Mouse (Mus musculus): ENCODE measurements around the gene Ralgapa1.
"Not testable (repeated sequence)": the region's sequence is repeated elsewhere in the genome, so short reads cannot be mapped to it uniquely, and the experiment has no call there.

Ralgapa1 gene

GRCm38 (mm10) chr12:55800144-55800543 lies 20.8 kb downstream of the Ralgapa1 start:
- no peak for DNase-seq (ENCODE audit: low read depth)

- no peak for DNase-seq (ENCODE audit: low read depth)
Measured at GRCm38 (mm10) chr12:55798745-55799144, 22.2 kb downstream of the Ralgapa1 start.

DNA sequence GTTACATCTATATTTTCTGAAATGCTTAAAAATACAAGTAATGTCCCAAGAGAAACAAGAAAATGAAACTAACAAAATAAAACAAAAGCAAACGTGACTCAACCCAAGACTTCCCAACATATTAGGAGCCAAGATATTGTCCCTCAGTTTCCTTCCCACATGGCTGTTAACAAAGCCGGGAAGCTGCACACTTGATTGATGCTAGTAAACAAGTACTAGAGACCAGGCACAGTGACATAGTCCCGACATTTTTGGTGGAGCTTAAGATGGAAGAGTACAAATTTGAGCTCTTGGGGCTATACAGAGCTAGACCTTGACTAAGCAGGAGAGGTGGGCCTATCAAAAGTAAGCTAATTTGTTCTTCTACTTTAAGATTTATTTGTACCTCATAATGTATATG lies 23.9 kb downstream of the Ralgapa1 start:
- DNase-seq (ENCODE audit: low read depth): no peak

GRCm38 (mm10) chr12:55794485-55794884 lies 26.5 kb downstream of the Ralgapa1 start:
- not testable (repeated sequence) for DNase-seq (ENCODE audit: low read depth)

- no peak for DNase-seq (ENCODE audit: low read depth)
Measured at GRCm38 (mm10) chr12:55785252-55785651, 35.7 kb downstream of the Ralgapa1 start.

GRCm38 (mm10) chr12:55782662-55783061 lies 38.3 kb downstream of the Ralgapa1 start:
- DNase-seq (ENCODE audit: low read depth): no peak

GRCm38 (mm10) chr12:55778301-55778700 lies 42.7 kb downstream of the Ralgapa1 start:
- peak; percentile 10 for DNase-seq (ENCODE audit: low read depth)

GRCm38 (mm10) chr12:55777356-55777755 lies 43.6 kb downstream of the Ralgapa1 start:
- no peak for DNase-seq (ENCODE audit: low read depth)

DNA sequence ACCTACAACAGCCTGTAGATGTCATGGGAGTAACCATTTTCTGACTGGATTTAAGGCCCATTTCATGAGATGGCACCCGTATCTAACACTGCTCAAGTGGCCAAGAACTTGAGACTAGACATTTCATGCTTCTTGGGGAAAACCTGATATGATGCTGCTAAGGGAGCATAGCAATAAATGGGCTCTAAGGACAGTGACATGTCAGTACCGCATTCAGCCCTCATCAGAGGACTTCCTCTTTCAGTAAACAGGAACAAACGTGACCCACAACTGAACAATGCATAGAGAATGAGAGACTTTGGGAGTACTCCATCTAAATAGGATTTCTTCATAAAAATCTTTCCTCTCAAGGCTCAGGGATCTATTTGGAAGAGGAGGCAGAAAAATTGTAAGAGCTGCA lies 46.7 kb downstream of the Ralgapa1 start:
- DNase-seq (ENCODE audit: low read depth): no peak

GRCm38 (mm10) chr12:55720319-55720718 lies 100.6 kb downstream of the Ralgapa1 start:
- peak; percentile 14 for DNase-seq (ENCODE audit: low read depth)

DNA sequence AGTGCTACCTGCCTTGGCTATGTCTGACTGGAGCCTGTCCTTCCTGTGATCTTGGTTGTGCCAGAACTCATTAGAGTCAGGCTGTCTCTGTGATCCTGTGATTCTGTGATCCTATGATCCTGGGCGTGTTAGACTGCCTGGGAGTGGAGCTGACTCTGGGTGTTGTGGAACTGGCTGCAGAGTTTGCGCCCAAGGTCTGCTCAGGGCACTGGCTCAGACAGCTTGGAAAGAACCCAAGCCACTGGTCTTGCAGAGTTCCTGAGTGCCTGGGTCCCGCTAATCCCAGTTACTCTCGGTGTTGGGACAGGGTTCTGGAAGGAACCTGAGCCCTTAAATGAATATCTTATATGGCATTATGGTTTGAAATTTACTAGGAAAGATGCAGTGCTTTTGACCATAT lies 115.1 kb downstream of the Ralgapa1 start:
- no peak for DNase-seq (ENCODE audit: low read depth)

DNA sequence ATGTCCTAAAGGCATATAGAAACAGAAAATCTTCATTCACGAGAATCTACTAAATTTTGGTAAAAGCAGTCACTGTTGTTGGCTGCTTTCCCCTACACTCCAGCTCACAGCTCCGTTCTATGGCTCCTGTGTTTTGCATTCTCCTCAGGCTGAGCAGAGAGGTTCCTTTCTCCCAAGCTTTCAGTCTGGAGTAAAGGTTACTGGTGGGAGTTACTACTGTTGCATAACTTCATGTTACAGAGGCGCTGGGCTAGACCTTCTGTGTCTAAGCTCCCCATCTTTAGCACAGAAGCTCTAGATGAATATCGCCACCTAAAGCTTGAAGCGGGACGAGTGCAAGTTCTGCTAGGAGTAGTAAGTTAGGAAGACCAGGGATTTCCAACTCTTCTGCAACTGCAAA lies 154.3 kb downstream of the Ralgapa1 start:
- no peak for DNase-seq (ENCODE audit: low read depth)

DNA sequence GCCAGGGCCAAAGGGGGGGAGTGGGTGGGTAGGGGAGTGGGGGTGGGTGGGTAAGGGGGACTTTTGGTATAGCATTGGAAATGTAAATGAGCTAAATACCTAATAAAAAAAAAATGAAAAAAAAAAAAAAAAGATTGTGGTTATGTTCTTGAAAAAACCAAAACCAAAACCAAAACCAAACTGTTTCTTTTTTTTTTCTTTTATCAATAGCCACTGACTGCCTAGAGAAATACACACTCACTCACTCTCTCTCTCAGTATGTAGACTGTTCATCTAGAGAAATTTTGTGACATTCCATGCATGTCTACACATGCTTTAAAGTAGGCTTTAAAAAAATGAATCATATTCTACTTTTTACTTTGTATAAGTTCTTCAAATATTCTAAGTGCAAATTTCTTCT lies 157.8 kb downstream of the Ralgapa1 start:
- not testable (repeated sequence) for DNase-seq (ENCODE audit: low read depth)

- no peak for DNase-seq (ENCODE audit: low read depth)
Measured at GRCm38 (mm10) chr12:55648011-55648525, 172.9 kb downstream of the Ralgapa1 start.

DNA sequence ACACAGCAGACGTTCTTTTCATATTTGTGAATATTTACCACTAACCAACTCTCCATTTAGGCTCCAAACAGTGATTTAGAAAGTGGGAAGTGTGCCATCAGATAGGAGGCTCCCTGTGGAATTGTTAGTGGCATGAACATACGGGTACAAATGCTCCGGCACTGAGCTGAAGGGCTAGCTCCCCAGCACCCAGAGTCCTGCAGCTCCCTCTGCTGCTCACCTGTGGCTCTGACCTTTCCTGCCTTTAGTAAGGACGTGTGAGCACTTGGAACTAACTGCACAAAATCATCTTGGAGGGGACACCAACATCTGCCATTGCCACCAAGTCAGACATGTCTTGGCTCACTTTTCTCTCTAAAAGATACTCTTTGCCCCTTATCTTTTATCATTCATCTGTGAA lies 194.3 kb downstream of the Ralgapa1 start:
- no peak for DNase-seq (ENCODE audit: low read depth)

GRCm38 (mm10) chr12:55623254-55623653 lies 197.7 kb downstream of the Ralgapa1 start:
- DNase-seq (ENCODE audit: low read depth): no peak

- DNase-seq (ENCODE audit: low read depth): no peak
Measured at GRCm38 (mm10) chr12:55622615-55623245, 198.2 kb downstream of the Ralgapa1 start.

DNA sequence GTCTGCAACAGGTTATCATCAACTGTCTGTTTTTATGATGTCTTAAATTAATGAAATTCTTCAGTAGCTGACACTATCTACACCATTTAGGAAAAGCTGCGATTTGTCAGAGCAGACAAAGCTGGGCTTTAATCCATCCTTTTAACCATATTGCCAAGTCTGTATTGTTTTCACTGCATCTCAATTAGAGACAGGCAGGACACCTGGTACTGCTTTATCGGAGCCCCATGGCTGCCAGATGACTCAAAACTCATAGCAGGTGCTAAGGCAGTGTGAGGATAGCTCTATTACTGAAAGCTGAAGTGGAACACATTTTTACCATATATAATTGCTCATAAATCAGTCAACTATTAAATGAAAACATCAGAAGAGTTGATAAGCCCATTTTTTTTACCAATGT lies 200.6 kb downstream of the Ralgapa1 start:
- no peak for DNase-seq (ENCODE audit: low read depth)

GRCm38 (mm10) chr12:55610812-55611211 lies 210.2 kb downstream of the Ralgapa1 start:
- no peak for DNase-seq (ENCODE audit: low read depth)

GRCm38 (mm10) chr12:55607902-55608301 lies 213.1 kb downstream of the Ralgapa1 start:
- no peak for DNase-seq (ENCODE audit: low read depth)

DNA sequence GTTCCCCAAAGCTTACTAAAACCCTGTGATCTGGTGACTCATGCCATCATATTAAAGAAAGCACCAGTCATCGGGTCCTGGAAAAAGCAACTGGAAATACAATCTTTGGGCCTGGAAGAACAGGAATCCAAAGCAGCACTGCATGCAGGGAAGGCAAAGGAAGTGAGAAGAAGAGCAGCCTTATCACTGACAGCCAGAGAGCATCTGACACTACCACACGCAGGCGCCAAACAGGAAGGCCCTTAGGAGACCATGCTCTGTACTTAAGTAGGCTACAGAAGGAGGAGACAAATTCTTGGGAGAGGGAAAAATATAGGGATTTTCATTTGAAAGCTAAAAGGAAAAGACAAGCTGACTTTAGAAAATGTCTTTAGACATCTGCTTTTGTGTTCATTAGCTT lies 216.6 kb downstream of the Ralgapa1 start:
- no peak for DNase-seq (ENCODE audit: low read depth)

DNA sequence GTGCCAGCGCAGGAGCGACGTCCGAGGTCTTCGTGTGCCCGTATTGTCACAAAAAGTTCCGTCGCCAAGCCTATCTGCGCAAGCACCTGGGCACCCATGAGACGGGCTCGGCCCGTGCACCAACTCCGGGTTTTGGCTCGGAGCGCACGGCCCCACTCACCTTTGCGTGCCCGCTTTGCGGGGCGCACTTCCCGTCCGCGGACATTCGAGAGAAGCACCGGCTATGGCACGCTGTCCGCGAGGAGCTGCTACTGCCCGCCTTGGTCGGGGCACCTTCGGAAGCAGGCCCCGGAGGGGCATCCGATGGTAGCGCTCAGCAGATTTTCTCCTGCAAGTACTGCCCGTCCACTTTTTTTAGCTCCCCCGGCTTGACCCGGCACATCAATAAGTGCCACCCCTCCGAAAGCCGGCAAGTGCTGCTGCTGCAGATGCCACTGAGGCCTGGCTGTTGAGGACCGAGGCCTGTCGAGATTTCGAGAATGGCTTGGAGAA lies 220.4 kb downstream of the Ralgapa1 start:
- DNase-seq (ENCODE audit: low read depth): no peak

DNA sequence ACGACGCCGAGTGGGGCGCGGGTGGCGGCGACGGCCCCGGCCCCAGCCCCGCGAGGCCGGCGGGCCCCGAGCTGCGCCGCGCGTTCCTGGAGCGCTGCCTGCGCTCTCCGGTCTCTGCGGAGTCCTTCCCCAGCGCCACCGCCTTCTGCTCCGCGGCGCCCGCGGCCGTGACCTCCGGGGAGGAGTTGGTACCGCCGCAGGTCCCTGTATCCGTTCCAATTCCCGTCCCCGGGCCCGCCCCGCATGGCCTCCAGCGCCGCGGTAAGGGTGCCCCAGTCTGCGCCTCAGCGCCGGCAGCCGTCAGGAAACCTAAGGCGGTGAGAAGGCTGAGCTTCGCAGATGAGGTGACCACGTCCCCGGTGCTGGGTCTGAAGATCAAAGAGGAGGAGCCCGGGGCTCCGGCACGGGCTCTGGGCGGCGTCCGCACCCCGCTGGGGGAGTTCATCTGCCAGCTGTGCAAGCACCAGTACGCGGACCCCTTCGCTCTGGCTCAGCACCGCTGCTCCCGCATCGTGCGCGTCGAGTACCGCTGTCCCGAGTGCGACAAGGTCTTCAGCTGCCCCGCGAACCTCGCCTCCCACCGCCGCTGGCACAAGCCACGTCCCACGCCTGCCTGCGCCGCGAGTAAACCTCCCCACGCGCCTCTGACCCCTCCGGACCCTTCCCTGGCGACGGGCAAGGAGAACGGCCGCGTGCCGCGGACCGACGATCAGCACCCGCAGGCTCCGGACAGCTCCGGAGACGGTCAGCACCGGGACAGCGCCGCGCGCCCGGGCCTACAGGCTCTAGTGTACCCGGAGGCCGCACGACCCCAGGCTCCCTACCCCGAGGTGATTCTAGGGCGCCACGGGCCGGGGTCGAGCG lies 221.1 kb downstream of the Ralgapa1 start:
- DNase-seq (ENCODE audit: low read depth): no peak
